Mouse (Mus musculus) CH12.LX (cell line): ENCODE results near the gene Tubgcp6. TPM values are rescaled to one million over a fixed set of nuclear protein-coding genes. Genes with fewer than 3 reads are reported as not detected.

Experiments
- DNase-seq: peaks from one replicate; pipeline ENCODE4 v3.0.0-alpha.2; 2013; ENCODE audit errors: extremely low read depth
- H3K27ac ChIP-seq: 2 replicates; pipeline ENCODE4 v1.5.1; 2012; ENCODE audit warnings: low read depth, mild to moderate bottlenecking, control low read depth, moderate library complexity; ENCODE audit not compliant: insufficient read depth
- H3K27me3 ChIP-seq: replicated peaks from 2 replicates; pipeline ENCODE3; 2012; ENCODE audit warnings: inconsistent platforms
- H3K36me3 ChIP-seq, 2 experiments: replicated peaks in 1 of 2; 2 replicates each; pipeline versions ENCODE3 to v1.6.1; 2012; ENCODE audit warnings: inconsistent platforms in 1 of 2, low read length in 1 of 2, mild to moderate bottlenecking in 1 of 2, mixed read lengths in 1 of 2, moderate library complexity in 1 of 2; ENCODE audit not compliant: control insufficient read depth in 1 of 2, insufficient read depth in 1 of 2
- H3K4me1 ChIP-seq, 2 experiments: 2 replicates each; pipeline ENCODE4 v1.6.1; 2012; ENCODE audit warnings: inconsistent platforms in 1 of 2, moderate library complexity in 1 of 2; ENCODE audit not compliant: insufficient read depth in 2 of 2, control insufficient read depth in 1 of 2
- H3K4me2 ChIP-seq: 2 replicates; pipeline ENCODE4 v1.6.1; 2012; ENCODE audit warnings: low read depth, mild to moderate bottlenecking, control low read depth; ENCODE audit not compliant: poor library complexity, insufficient read depth, severe bottlenecking
- H3K4me3 ChIP-seq, 3 experiments: fragments of 150-350 bp in 1 of 3; sonication (generic) in 1 of 3; replicated peaks in 1 of 3; 2 replicates each; pipeline versions ENCODE3 to v1.5.1; 2011 to 2012; ENCODE audit warnings: low read depth in 2 of 3, low read length in 2 of 3, mild to moderate bottlenecking in 2 of 3, moderate library complexity in 2 of 3, control low read depth in 1 of 3, improper control_type of control experiment in 1 of 3, inconsistent platforms in 1 of 3, mixed read lengths in 1 of 3; ENCODE audit not compliant: poor library complexity in 1 of 3
- H3K79me2 ChIP-seq: replicated peaks from 2 replicates; pipeline ENCODE4 v1.6.1; 2012; ENCODE audit warnings: mild to moderate bottlenecking, moderate library complexity; ENCODE audit not compliant: control insufficient read depth, poor library complexity, insufficient read depth, severe bottlenecking; ENCODE audit errors: extremely low read depth
- H3K9ac ChIP-seq: 2 replicates; pipeline ENCODE4 v1.6.1; 2012; ENCODE audit warnings: low read depth, mild to moderate bottlenecking, control low read depth, moderate library complexity; ENCODE audit not compliant: insufficient read depth
- H3K9me3 ChIP-seq: replicated peaks from 2 replicates; pipeline ENCODE3; 2012; ENCODE audit warnings: low read length, inconsistent platforms, mixed read lengths
- CHD1 ChIP-seq: IDR thresholded peaks from 2 replicates; pipeline ENCODE4 v1.6.1; 2012; ENCODE audit warnings: low read depth, low read length, improper control_type of control experiment, inconsistent platforms
- CHD2 ChIP-seq: IDR thresholded peaks from 2 replicates; pipeline ENCODE4 v1.6.1; 2011; ENCODE audit warnings: low read length, improper control_type of control experiment
- EP300 ChIP-seq: IDR thresholded peaks from 2 replicates; pipeline ENCODE4 v1.6.1; 2011; ENCODE audit warnings: low read length, improper control_type of control experiment
- IRF4 ChIP-seq: IDR thresholded peaks from 2 replicates; pipeline ENCODE4 v1.6.1; 2014; ENCODE audit warnings: low read depth, mild to moderate bottlenecking, inconsistent platforms, low read length, improper control_type of control experiment
- KAT2A ChIP-seq: IDR thresholded peaks from 2 replicates; pipeline ENCODE4 v1.6.1; 2012; ENCODE audit warnings: low read length, improper control_type of control experiment, inconsistent platforms; ENCODE audit not compliant: insufficient replicate concordance
- MYC ChIP-seq: IDR thresholded peaks from 2 replicates; pipeline ENCODE4 v1.6.1; 2011; ENCODE audit warnings: low read depth, mild to moderate bottlenecking, improper control_type of control experiment, low read length
- POLR2A ChIP-seq: IDR thresholded peaks from 2 replicates; pipeline ENCODE4 v1.6.1; 2011; ENCODE audit warnings: low read depth, mild to moderate bottlenecking, improper control_type of control experiment, low read length
- POLR2AphosphoS2 ChIP-seq: IDR thresholded peaks from 2 replicates; pipeline ENCODE4 v1.6.1; 2011; ENCODE audit warnings: low read depth, low read length, improper control_type of control experiment
- TBP ChIP-seq: conservative IDR thresholded peaks from 2 replicates; pipeline ENCODE4 v1.6.1; 2011; ENCODE audit warnings: low read depth, low read length, improper control_type of control experiment
- ZNF384 ChIP-seq: IDR thresholded peaks from 2 replicates; pipeline ENCODE4 v1.6.1; 2012; ENCODE audit warnings: low read depth, low read length, improper control_type of control experiment, inconsistent platforms
- dilution Hi-C: fragments of 300-500 bp; cut with MboI; formaldehyde crosslinking; loops from 2 replicates; pipeline ENCODE4 v1.14.3; 2020; ENCODE audit warnings: low sequenced_read_pairs; ENCODE audit not compliant: extremely low pct_unique_long_range_greater_than_20kb, extremely low pct_ligation_motif_present
- in situ Hi-C: fragments of 300-500 bp; cut with MboI; formaldehyde crosslinking; loops from 3 replicates; pipeline ENCODE4 v1.14.3; 2019; ENCODE audit warnings: low sequenced_read_pairs, low pct_ligation_motif_present, low pct_unique_long_range_greater_than_20kb, mixed read lengths
- polyA plus RNA-seq: library from polyadenylated mRNA; unstranded; fragments of >175 nt; gene quantifications from 2 replicates; pipeline ENCODE4 v1.2.1, GENCODE M21; 2012; ENCODE audit warnings: low read depth; ENCODE audit not compliant: insufficient read length
- total RNA-seq, 2 experiments: library from RNA; depleted of rRNA; stranded (reverse); fragments of 300-350 nt in 1 of 2; fragments of >200 nt in 1 of 2; gene quantifications; 2 replicates each; pipeline ENCODE4 v1.2.3; 2012 to 2014

Tubgcp6 gene
- total and polyA plus RNA-seq, 3 experiments: 12.7 to 17.0 (median 13.3) TPM

DNA sequence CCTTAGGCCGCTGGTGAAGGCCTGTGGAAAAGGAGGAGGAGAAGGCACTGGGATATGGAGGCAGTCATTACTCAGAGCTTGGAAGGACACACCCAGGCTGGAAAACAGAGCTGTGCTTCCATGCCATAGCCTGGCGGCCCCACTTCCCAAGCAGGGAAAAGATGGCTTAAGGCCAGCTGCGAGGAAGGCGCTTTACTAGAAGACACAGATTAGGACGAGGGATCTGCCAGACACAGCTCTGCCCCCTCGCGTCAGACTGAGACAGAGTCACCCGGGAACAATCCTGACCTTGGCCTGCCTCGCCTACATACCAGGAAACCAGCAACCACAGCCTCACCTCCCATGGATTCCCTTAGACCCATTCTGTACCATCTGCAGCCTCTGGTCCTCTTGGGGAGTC lies 12.8 kb downstream of the Tubgcp6 start:
- Histone ChIP-seq H3K4me1 (no peaks in the 10 kb centered on the region), H3K79me2 (no peaks in the 10 kb centered on the region), H3K9me3 (no peaks in the 10 kb centered on the region), H3K4me2 (no peak overlapping the region), H3K36me3 (peaks cover 69 to 93% of the 10 kb centered on the region in 2 experiments), H3K27ac (no peak overlapping the region), H3K4me3 (no peak overlapping the region), H3K9ac (no peak overlapping the region), H3K27me3 (no peaks in the 10 kb centered on the region)
- dilution Hi-C loops (no loop called here), in situ Hi-C loops (loop anchor here (25.0 kb wide), 1 partner anchor 252 kb away; the partner anchor contains the start of genes Lmf2, Ncaph2 and Sco2)
- no peak for TF ChIP-seq POLR2A
- no peak for TF ChIP-seq MYC
- no peak for TF ChIP-seq KAT2A
- no peak for TF ChIP-seq CHD2
- no peak for TF ChIP-seq ZNF384
- no peak for DNase-seq

- dilution Hi-C loops (no loop called here), in situ Hi-C loops (loop anchor here (25.0 kb wide), 1 partner anchor 255 kb away; the partner anchor contains the start of genes Lmf2, Ncaph2 and Sco2)
- H3K9me3 ChIP-seq: no peaks in the 10 kb centered on the region
- no peaks in the 10 kb centered on the region for H3K79me2 ChIP-seq
- no peak for DNase-seq
- H3K27ac ChIP-seq: no peak overlapping the region
- no peak for TF ChIP-seq CHD1
- TF ChIP-seq POLR2AphosphoS2: no peak
- TF ChIP-seq ZNF384: no peak
- no peak for TF ChIP-seq POLR2A
- no peak for TF ChIP-seq TBP
- TF ChIP-seq IRF4: no peak
- no peaks in the 10 kb centered on the region for H3K4me1 ChIP-seq
- no peak overlapping the region for H3K9ac ChIP-seq
- no peaks in the 10 kb centered on the region for H3K27me3 ChIP-seq
- peaks cover 87 to 98% of the 10 kb centered on the region in 2 experiments for H3K36me3 ChIP-seq
- no peak overlapping the region for H3K4me3 ChIP-seq
- H3K4me2 ChIP-seq: no peak overlapping the region
Measured at GRCm38 (mm10) chr15:89106976-89107375, 15.9 kb downstream of the Tubgcp6 start.

DNA sequence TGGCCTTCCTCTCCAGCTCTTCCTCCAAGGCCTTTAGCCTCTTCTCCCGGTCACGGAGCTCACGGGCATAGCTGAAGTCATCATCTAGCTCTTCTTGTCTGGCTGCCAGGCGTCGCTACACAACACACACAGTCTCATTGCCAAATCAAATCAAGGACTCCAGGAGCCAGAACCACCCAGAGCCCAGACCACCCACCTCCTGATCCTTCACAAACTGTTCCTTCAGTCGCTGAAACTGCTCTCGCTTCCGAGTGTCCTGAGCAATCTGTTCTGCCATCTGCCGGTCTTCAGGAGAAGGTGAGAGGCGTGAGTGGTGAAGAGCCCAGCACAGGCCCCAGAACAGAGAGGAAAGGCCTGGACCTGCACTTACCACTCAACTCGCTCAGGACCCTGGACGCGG lies 16.8 kb downstream of the Tubgcp6 start:
- peaks cover 91 to 99% of the 10 kb centered on the region in 2 experiments for H3K36me3 ChIP-seq
- in situ Hi-C loops: loop anchor here (25.0 kb wide), 1 partner anchor 256 kb away; the partner anchor contains the start of genes Lmf2, Ncaph2 and Sco2
- H3K9ac ChIP-seq: no peak overlapping the region
- TF ChIP-seq KAT2A: no peak
- TF ChIP-seq EP300: no peak
- TF ChIP-seq CHD2: no peak
- TF ChIP-seq, all 38 proteins: peak for 0
- dilution Hi-C loops: no loop called here
- no peaks in the 10 kb centered on the region for H3K9me3 ChIP-seq
- no peak overlapping the region for H3K27ac ChIP-seq
- H3K4me2 ChIP-seq: no peak overlapping the region
- no peaks in the 10 kb centered on the region for H3K79me2 ChIP-seq
- H3K27me3 ChIP-seq: no peaks in the 10 kb centered on the region
- H3K4me3 ChIP-seq: no peak overlapping the region
- no peaks in the 10 kb centered on the region for H3K4me1 ChIP-seq
- DNase-seq: no peak
